Mouse (Mus musculus) gastrocnemius, adult 2 months (tissue): ENCODE results near the gene Scamp4. TPM values are rescaled to one million over a fixed set of nuclear protein-coding genes. Genes with fewer than 3 reads are reported as not detected.

Source experiments
- DNase-seq: peaks from one replicate; pipeline ENCODE4 v3.0.0; 2022
- H3K27ac ChIP-seq: fragments of 200-600 bp; 2 replicates; pipeline ENCODE4 v1.8.1; 2022; ENCODE audit warnings: mild to moderate bottlenecking
- H3K4me3 ChIP-seq: fragments of 200-600 bp; 2 replicates; pipeline ENCODE4 v1.8.1; 2022; ENCODE audit warnings: mild to moderate bottlenecking, moderate library complexity
- CTCF ChIP-seq: fragments of 200-600 bp; IDR thresholded peaks from 2 replicates; pipeline ENCODE4 v1.8.1; 2022; ENCODE audit warnings: antibody characterized with exemption, mild to moderate bottlenecking, moderate library complexity
- intact Hi-C: fragments of 180-260 bp; cut with DNase I; formaldehyde crosslinking; loops from one replicate; pipeline ENCODE4 v1.15.1; 2025
- microRNA-seq: library from miRNA; unstranded; fragments of <30 nt; microRNA quantifications from one replicate; pipeline ENCODE4 v1.2.0, GENCODE M21; 2021
- total RNA-seq, 2 experiments: library from RNA; stranded (reverse); gene quantifications; 2 replicates each; pipeline ENCODE4 v1.2.3; 2021

The Scamp4 gene
- total RNA-seq, 2 experiments from 2014 or later: 17.0 to 17.5 TPM

DNA sequence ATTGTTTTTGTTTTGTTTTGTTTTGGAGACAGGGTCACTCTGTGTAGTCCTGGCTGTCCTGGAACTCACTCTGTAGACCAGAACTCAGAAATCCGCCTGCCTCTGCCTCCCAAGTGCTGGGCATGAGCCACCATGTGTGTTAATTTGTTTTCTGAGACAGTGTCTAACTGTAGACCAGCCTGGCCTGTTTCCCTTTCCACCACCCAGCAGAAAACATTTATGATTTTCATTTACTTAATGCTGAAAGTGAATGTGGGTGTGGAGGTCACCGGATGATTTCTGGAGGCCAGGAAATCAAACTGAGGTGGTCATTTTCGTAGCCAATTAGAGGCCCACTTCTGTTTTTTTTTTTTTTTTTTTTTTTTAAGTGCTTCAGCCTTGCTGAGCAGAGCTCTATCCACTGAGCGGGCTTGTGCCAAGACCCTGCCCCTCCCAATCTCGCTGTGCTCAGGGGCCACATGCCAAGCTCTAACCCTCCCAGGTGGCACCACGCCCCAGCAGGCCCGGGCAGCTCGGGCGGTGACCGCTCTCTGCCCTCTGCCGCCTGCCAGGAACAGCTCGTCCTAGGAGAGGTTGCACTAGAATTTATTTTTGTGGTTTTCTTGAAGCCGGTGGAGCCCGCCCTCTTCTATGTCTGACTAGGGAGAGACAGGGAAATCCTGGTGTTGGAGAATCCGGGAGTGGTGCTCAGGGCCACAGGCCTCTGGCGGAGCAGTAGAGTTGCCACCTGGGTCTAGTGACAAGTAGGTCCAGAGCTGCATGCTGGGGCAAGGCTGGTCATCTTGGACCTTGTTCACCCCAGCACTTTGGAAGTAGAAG, 61.7 kb downstream of the Scamp4 start:
- Histone ChIP-seq H3K4me3 (peak overlapping the region; percentile 98), H3K27ac (peak overlapping the region; percentile 99)
- DNase-seq: peak; percentile 98
- no peak for TF ChIP-seq CTCF
- intact Hi-C loops: no loop called here

DNA sequence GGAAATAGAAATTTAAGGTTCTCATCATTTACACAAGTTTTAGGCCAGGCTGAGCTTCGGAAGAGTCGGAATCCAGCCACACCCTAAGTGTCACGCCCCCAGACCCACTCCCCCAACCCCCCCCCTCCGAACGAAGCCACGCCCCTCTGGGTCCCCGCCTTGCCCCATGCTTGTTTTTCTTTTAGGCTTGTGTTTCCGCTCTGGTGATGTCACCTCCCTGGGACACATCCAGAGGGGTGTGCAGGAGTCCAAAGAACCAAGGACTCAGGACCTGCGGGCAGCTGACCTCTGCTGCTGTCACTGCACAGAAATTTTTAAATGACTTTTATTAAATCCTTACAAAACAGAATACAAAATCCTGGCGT, 62.3 kb downstream of the Scamp4 start:
- intact Hi-C loops: no loop called here
- peak overlapping the region; percentile 99 for H3K27ac ChIP-seq
- DNase-seq: peak; percentile 93
- peak overlapping the region; percentile 98 for H3K4me3 ChIP-seq
- TF ChIP-seq CTCF: no peak

Small RNAs within 50 kb of the gene (microRNA-seq; reads per million reads assigned to microRNA genes)
- gene Mir6912: not detected

Other genes with a start within 250 kb of the Scamp4 start
- under 1 TPM; 0.10 to 0.45 TPM for gene Plk5, start 246.4 kb upstream of the Scamp4 start, total RNA-seq
- 1 to 10 TPM; 4.7 to 5.1 TPM for gene Mex3d, start 215.2 kb upstream of the Scamp4 start, total RNA-seq
- gene Mbd3, start 203.3 kb upstream of the Scamp4 start, total RNA-seq: 100 to 1,000 TPM; 105 to 116 TPM
- 1,000 to 10,000 TPM in 1 of 2 experiments, 100 to 1,000 TPM in 1; 776 to 1,068 TPM for gene Uqcr11, start 196.0 kb upstream of the Scamp4 start, total RNA-seq
- gene Tcf3, start 169.2 kb upstream of the Scamp4 start, total RNA-seq: 10 to 100 TPM; 11.1 to 12.0 TPM
- not detected for gene Onecut3, start 108.0 kb upstream of the Scamp4 start, total RNA-seq
- not detected for gene Atp8b3, start 63.7 kb upstream of the Scamp4 start, total RNA-seq
- 10 to 100 TPM in 1 of 2 experiments, 1 to 10 TPM in 1; 9.8 to 10.4 TPM for gene Rexo1, start 41.3 kb upstream of the Scamp4 start, total RNA-seq
- 1 to 10 TPM in 1 of 2 experiments, under 1 TPM in 1; 0.92 to 1.9 TPM for gene Klf16, start 25.6 kb upstream of the Scamp4 start, total RNA-seq
- gene Abhd17a, start 12.5 kb upstream of the Scamp4 start, total RNA-seq: 10 to 100 TPM; 60.6 to 61.7 TPM
- gene Adat3, start within 50 bp of the Scamp4 start, total RNA-seq: under 1 TPM; 0.48 to 0.89 TPM
- gene Gm49322, start 3.1 kb downstream of the Scamp4 start, total RNA-seq: under 1 TPM; 0.28 to 0.38 TPM
- gene Csnk1g2, start 20.0 kb downstream of the Scamp4 start, total RNA-seq: 100 to 1,000 TPM; 101 to 105 TPM
- 10 to 100 TPM; 34.7 to 40.0 TPM for gene Btbd2, start 54.2 kb downstream of the Scamp4 start, total RNA-seq
- gene Mknk2, start 75.2 kb downstream of the Scamp4 start, total RNA-seq: 100 to 1,000 TPM; 253 TPM
- 1 to 10 TPM; 4.9 to 5.5 TPM for gene Mob3a, start 99.1 kb downstream of the Scamp4 start, total RNA-seq
- gene Izumo4, start 99.3 kb downstream of the Scamp4 start, total RNA-seq: 1 to 10 TPM; 2.6 to 3.0 TPM
- gene Ap3d1, start 139.4 kb downstream of the Scamp4 start, total RNA-seq: 10 to 100 TPM; 27.0 to 33.5 TPM
- gene Dot1l, start 152.3 kb downstream of the Scamp4 start, total RNA-seq: 10 to 100 TPM; 19.9 to 23.1 TPM
- gene Sf3a2, start 195.3 kb downstream of the Scamp4 start, total RNA-seq: 10 to 100 TPM; 28.9 to 29.1 TPM
- gene Plekhj1, start 195.8 kb downstream of the Scamp4 start, total RNA-seq: 10 to 100 TPM; 22.3 to 29.8 TPM
- under 1 TPM; 0.38 to 0.98 TPM for gene Amh, start 202.4 kb downstream of the Scamp4 start, total RNA-seq
- gene Jsrp1, start 210.6 kb downstream of the Scamp4 start, total RNA-seq: 100 to 1,000 TPM; 397 to 414 TPM
- 100 to 1,000 TPM; 579 to 691 TPM for gene Oaz1, start 223.8 kb downstream of the Scamp4 start, total RNA-seq
- 10 to 100 TPM; 10.9 to 11.3 TPM for gene Lingo3, start 241.2 kb downstream of the Scamp4 start, total RNA-seq